Mouse (Mus musculus) spleen, adult 2 months (tissue): ENCODE data around the gene Drg1.
"Not testable (repeated sequence)": the region's sequence is repeated elsewhere in the genome, so short reads cannot be mapped to it uniquely, and the experiment has no call there.

Experiments used
- CTCF ChIP-seq: fragments of 200-500 bp; IDR thresholded peaks from 2 replicates; pipeline ENCODE4 v1.5.1; 2011; ENCODE audit warnings: mild to moderate bottlenecking, inconsistent platforms; ENCODE audit not compliant: insufficient read depth, insufficient read length, insufficient replicate concordance; ENCODE audit errors: extremely low read depth
- POLR2A ChIP-seq: fragments of 200-500 bp; IDR thresholded peaks from 2 replicates; pipeline ENCODE4 v1.6.1; 2011; ENCODE audit warnings: low read depth, low read length, inconsistent platforms

DNA sequence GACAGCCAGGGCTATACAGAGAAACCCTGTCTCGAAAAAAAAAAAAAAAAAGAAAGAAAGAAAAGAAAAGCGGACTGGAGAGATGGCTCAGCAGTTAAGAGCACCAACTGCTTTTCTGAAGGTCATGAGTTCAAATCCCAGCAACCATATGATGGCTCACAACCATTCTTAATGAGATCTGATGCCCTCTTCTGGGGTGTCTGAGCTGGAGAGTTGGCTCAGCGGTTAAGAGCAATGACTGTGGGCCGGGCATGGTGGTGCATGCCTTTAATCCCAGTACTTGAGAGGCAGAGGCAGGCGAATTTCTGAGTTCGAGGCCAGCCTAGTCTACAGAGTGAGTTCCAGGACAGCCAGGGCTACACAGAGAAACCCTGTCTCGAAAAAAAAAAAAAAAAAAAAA is 65.6 kb downstream of the Drg1 start:
- not testable (repeated sequence) for TF ChIP-seq CTCF, POLR2A
